Comparison of ENCODE assay signal across 8 mouse cellular contexts in the genomic region with DNA sequence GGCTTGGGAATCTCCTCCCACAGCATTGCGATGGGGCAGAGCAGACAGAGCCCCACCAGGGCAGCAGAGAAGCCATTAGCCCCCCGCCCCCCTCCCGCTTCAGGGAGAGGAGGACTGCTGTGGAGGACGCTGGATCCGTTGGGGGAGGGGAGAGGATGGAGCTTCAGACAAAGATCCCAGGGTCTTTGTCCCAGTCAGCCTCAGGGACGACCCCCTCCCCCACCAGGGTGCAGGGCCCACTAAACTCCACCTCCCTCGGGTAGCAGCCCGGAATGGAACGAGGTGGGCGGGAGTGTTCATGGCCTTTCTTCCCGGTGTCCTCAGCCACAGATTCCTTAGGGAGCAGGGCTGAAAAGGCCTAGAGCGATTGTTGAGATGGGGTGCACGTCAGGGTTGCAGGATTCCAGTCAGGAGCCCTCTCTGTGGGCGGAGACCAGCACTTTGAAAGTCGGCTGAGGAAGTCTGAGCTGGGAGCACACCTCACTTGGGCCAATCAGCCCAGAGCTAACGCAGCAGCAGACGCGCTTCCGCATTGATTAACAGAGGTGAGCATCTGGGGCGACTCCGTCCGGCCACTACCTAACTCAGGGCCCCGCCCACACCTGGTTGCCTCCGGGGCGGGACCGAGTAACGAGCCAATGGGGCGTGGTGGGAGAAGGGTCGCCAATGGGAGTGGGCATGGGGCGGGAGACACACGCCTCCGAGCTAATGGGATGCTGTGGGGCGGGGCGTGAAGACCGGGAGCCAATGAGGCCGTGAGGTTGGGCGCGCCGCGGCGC. TPM values are rescaled to one million over a fixed set of nuclear protein-coding genes. Genes with fewer than 3 reads are reported as not detected.
A peak's percentile ranks its signal among the peaks of the same experiment; 100 is the strongest.
DNase-seq lines count a peak whose midpoint lies in the region; ATAC-seq lines count a peak whose summit lies in the region.

A gene (plus strand): TSS at position 760 of the 779 bp plus-strand sequence.

- peaks cover 7% of the 10 kb centered on the region; the same call in 1 of the 2 replicates for H3K4me1 ChIP-seq in hindbrain, embryonic 11.5 days (replicated peaks; ENCODE audit: control insufficient read depth, insufficient read depth, low read length)

- DNase-seq in Muller cell, postnatal 12 days (ENCODE audit: inconsistent ontology term): peak; percentile 98
- DNase-seq in cerebellum, adult 9-11 months: peak; percentile 92
- DNase-seq in frontal cortex, adult 2 months (ENCODE audit: extremely low spot score in 1 of 2, low spot score in 1 of 2): peak; percentile 66 to 81
- DNase-seq in hindbrain, embryonic 11.5 days (ENCODE audit: low spot score): peak; percentile 97
- peak; percentile 76 to 80 for DNase-seq in layer of hippocampus, postnatal 10 days (ENCODE audit: low spot score in 2 of 2)
- DNase-seq in lung, postnatal 14 days: peak; percentile 93
- peak; percentile 94 for DNase-seq in retina, embryonic 14.5 days (ENCODE audit: low spot score)
- DNase-seq in thymus, postnatal 4 days: peak; percentile 97

- under 1% methylated on average over 41 of the region's 41 CpGs for WGBS in hindbrain, embryonic 11.5 days

- H3K36me3 ChIP-seq in hindbrain, embryonic 11.5 days (ENCODE audit: control insufficient read depth, insufficient read depth, low read length): 0 out of 2 replicates have a peak, but pooled peaks cover 4% of the 10 kb centered on the region

- peak within 1 kb of the TSS; percentile 96 for H3K27ac ChIP-seq in hindbrain, embryonic 11.5 days (ENCODE audit: low read depth, low read length)

- H3K4me3 ChIP-seq in hindbrain, embryonic 11.5 days (ENCODE audit: low read depth, low read length): peak within 1 kb of the TSS; percentile 56

- ATAC-seq in hindbrain, embryonic 11.5 days (ENCODE audit: low FRiP score): peak; percentile 97

- no peaks in the 10 kb centered on the region for H3K27me3 ChIP-seq in hindbrain, embryonic 11.5 days (ENCODE audit: control insufficient read depth, insufficient read depth, low read length)

- H3K9ac ChIP-seq in hindbrain, embryonic 11.5 days (ENCODE audit: low read depth, low read length): peak within 1 kb of the TSS; percentile 71

- peak within 1 kb of the TSS; percentile 85 for H3K4me2 ChIP-seq in hindbrain, embryonic 11.5 days (replicated peaks; ENCODE audit: low read depth, low read length)

- H3K9me3 ChIP-seq in hindbrain, embryonic 11.5 days (ENCODE audit: control insufficient read depth, low read length): no peaks in the 10 kb centered on the region

RNA-seq across cellular contexts. Expression of the gene that starts here (rescaled TPM):
- polyA plus RNA-seq in frontal cortex, adult 2 months (2012; rRNA removed): 1.8 and 2.3 TPM in 2 replicates
- 36.4 and 37.8 TPM in 2 replicates for polyA plus RNA-seq in hindbrain, embryonic 11.5 days (2014; fragmentation: Nextera tagmentation; extraction: Ambion mirVana)
- total RNA-seq in layer of hippocampus, postnatal 10 days (2021): 1 to 10 TPM; 1.6 to 1.7 TPM

Comparison
In these comparisons a context has a peak if more than half of its experiments do, and no peak if none do; other contexts are left out.
1. Peak in every context shown above with its lines: DNase-seq, ATAC-seq, H3K4me3 ChIP-seq and H3K27ac ChIP-seq.
2. RNA of the gene that starts here (polyA plus RNA-seq): 36.4 to 37.8 TPM in hindbrain, embryonic 11.5 days; 1.8 to 2.3 TPM in frontal cortex, adult 2 months; every median in the first group is over 10 times any median in the second.